Mouse (Mus musculus) heart, adult 2 months (tissue): ENCODE data around the gene Ndufs6.

ENCODE experiments used
- CTCF ChIP-seq: fragments of 200-600 bp; IDR thresholded peaks from 2 replicates; pipeline ENCODE4 v1.8.1; 2022; ENCODE audit warnings: antibody characterized with exemption, mild to moderate bottlenecking, moderate library complexity
- EP300 ChIP-seq: fragments of 200-500 bp; IDR thresholded peaks from 2 replicates; pipeline ENCODE4 v1.6.1; 2011; ENCODE audit warnings: low read depth, low read length, control low read depth; ENCODE audit not compliant: insufficient read depth
- POLR2A ChIP-seq: fragments of 200-500 bp; IDR thresholded peaks from 2 replicates; pipeline ENCODE4 v1.6.1; 2011; ENCODE audit warnings: mild to moderate bottlenecking, low read depth, low read length, control low read depth; ENCODE audit not compliant: insufficient read depth

GRCm38 (mm10) chr13:73336753-73337152, 8.4 kb upstream of the Ndufs6 start:
- no peak for TF ChIP-seq EP300
- no peak for TF ChIP-seq POLR2A
- no peak for TF ChIP-seq CTCF
